Mouse (Mus musculus): Measurements from ENCODE around the gene Mia3. TPM values are rescaled to one million over a fixed set of nuclear protein-coding genes. Genes with fewer than 3 reads are reported as not detected.

Gene Mia3
- total RNA-seq, 2 experiments from 2014 or later, result 232 to 244 TPM

Other genes starting within 250 kb of the Mia3 start
- 1 to 10 TPM; 3.6 to 4.1 TPM for gene Disp1, start 148.0 kb downstream of the Mia3 start, total RNA-seq (2021)
- 10 to 100 TPM; 40.7 to 49.6 TPM for gene Aida, start 73.0 kb downstream of the Mia3 start, total RNA-seq (2021)
- 10 to 100 TPM; 55.7 to 59.4 TPM for gene Brox, start 72.3 kb downstream of the Mia3 start, total RNA-seq (2021)
- 10 to 100 TPM; 14.2 to 15.6 TPM for gene Taf1a, start 19.4 kb upstream of the Mia3 start, total RNA-seq (2021)
- 1 to 10 TPM in 1 of 2 experiments, not detected in 1; 1.1 TPM for gene Hhipl2, start 48.7 kb upstream of the Mia3 start, total RNA-seq (2021)